Comparison of ENCODE assay signal across 26 mouse cellular contexts in the genomic region with DNA sequence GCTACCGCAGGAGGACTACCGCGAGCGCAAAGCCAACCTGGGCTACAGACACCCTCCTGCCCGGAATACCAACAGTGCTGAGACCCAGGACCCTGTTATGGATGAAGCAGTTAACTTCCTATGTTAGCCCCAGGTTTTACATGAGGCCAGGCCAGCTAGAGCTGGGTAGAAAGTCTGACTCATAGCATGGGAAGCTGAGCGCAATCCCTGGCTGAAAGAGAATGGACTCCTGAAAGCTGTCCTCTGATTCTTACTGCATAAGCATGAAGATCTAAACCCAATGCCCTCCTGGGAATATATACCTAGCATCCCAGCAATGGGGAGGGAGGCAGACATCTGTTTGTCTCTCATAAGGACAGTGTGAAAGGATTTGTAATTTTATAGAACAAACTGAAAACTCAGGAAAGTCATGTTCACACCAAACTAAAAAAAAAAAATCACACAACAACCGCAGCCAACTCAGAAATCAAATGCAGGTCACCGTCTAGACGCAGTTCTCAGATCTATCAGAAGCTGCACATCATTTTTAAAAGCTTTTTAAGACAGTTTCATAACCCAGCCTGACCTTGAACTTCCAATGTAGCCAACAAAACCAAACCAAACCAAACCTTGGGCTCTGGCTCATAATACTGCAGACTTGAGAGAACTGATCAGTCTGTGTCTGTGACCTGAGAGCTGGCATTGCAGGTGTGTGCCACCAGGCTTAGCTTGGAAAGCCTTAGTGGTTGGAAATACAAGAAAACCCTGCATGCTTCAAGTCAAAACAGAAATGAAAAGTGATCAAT. TPM values are rescaled to one million over a fixed set of nuclear protein-coding genes. Genes with fewer than 3 reads are reported as not detected.
A peak's percentile ranks its signal among the peaks of the same experiment; 100 is the strongest.
DNase-seq lines count a peak whose midpoint lies in the region; ATAC-seq lines count a peak whose summit lies in the region.
"Had no signal": no experiment of that assay in that cellular context is flagged by ENCODE, and none has a peak within 500 bp of the region (broad histone marks: within the 10 kb centered on the region; RNA-seq: fewer than 3 reads in every experiment).

No protein-coding gene starts in this region.

- no peak for DNase-seq in frontal cortex, postnatal 10 days (ENCODE audit: low spot score in 2 of 2)
- no peak for DNase-seq in midbrain, embryonic 10.5 days (ENCODE audit: low spot score)
- peak; percentile 42 for DNase-seq in brain, adult 2 months (ENCODE audit: low read depth, low spot score)
- no peak for DNase-seq in thymus, postnatal 36 days
- no peak for DNase-seq in frontal cortex, postnatal 25 days (ENCODE audit: low spot score in 2 of 2)
- DNase-seq: B cell, adult 2 months; gastrocnemius, postnatal 36 days; heart, postnatal 4 days; kidney, adult 9 months; kidney, postnatal 14 days; layer of hippocampus, postnatal 36 days; lung, postnatal 4 days; right cerebral cortex, adult 18-20 months; right cerebral cortex, postnatal 4 days; thymus, postnatal 4 days had no signal

- no peaks in the 10 kb centered on the region for H3K9me3 ChIP-seq in midbrain, embryonic 10.5 days (replicated peaks)
- H3K9me3 ChIP-seq in midbrain, embryonic 15.5 days = no peaks in the 10 kb centered on the region
- H3K9me3 ChIP-seq in neural tube, embryonic 14.5 days (ENCODE audit: control insufficient read depth, low read length) = no peaks in the 10 kb centered on the region
- H3K9me3 ChIP-seq: G1E; heart, embryonic 15.5 days; limb, embryonic 15.5 days; stomach, embryonic 15.5 days had no signal

- H3K9ac ChIP-seq in midbrain, embryonic 15.5 days = no peak overlapping the region
- 0 out of 2 replicates have a peak overlapping the region, but pooled peaks have one; percentile 21 for H3K9ac ChIP-seq in neural tube, embryonic 14.5 days (replicated peaks; ENCODE audit: low read depth, low read length)
- H3K9ac ChIP-seq: heart, embryonic 15.5 days; hindbrain, embryonic 14.5 days; limb, embryonic 15.5 days; stomach, embryonic 15.5 days had no signal

- peaks cover 33% of the 10 kb centered on the region for H3K4me1 ChIP-seq in midbrain, embryonic 10.5 days
- peaks cover 20% of the 10 kb centered on the region for H3K4me1 ChIP-seq in midbrain, embryonic 15.5 days
- peaks cover 29% of the 10 kb centered on the region for H3K4me1 ChIP-seq in neural tube, embryonic 14.5 days (ENCODE audit: control insufficient read depth, insufficient read depth, low read length)

- no peak overlapping the region for H3K4me3 ChIP-seq in midbrain, embryonic 10.5 days
- H3K4me3 ChIP-seq in midbrain, embryonic 15.5 days = no peak overlapping the region
- no peak overlapping the region for H3K4me3 ChIP-seq in neural tube, embryonic 14.5 days (ENCODE audit: low read depth, low read length)
- H3K4me3 ChIP-seq: heart, embryonic 15.5 days; limb, embryonic 15.5 days; stomach, embryonic 15.5 days had no signal

- no peak overlapping the region for H3K4me2 ChIP-seq in midbrain, embryonic 15.5 days
- no peak overlapping the region for H3K4me2 ChIP-seq in neural tube, embryonic 14.5 days (ENCODE audit: low read depth, low read length)
- H3K4me2 ChIP-seq: heart, embryonic 15.5 days; hindbrain, embryonic 14.5 days; limb, embryonic 15.5 days; stomach, embryonic 15.5 days had no signal

- peak; percentile 38; the same call in 1 of the 2 replicates for ATAC-seq in frontal cortex, adult (ENCODE audit: low TSS enrichment)
- ATAC-seq in midbrain, embryonic 15.5 days (replicated peaks) = no peak
- ATAC-seq in neural tube, embryonic 14.5 days (ENCODE audit: low read depth) = no peak
- ATAC-seq: forebrain, embryonic 14.5 days; inflammation-experienced regulatory T-cells, adult 6 months had no signal

- 93% methylated on average over 9 of the region's 9 CpGs for WGBS in midbrain, embryonic 10.5 days
- WGBS in midbrain, embryonic 15.5 days = 95% methylated on average over 9 of the region's 9 CpGs
- 90% methylated on average over 9 of the region's 9 CpGs for WGBS in neural tube, embryonic 14.5 days

- H3K27ac ChIP-seq in midbrain, embryonic 10.5 days (replicated peaks) = 0 out of 2 replicates have a peak overlapping the region, but pooled peaks have one; percentile 6
- H3K27ac ChIP-seq in midbrain, embryonic 15.5 days = no peak overlapping the region
- no peak overlapping the region for H3K27ac ChIP-seq in neural tube, embryonic 14.5 days (ENCODE audit: low read depth, low read length)
- H3K27ac ChIP-seq: heart, embryonic 15.5 days; hindbrain, embryonic 14.5 days; stomach, embryonic 15.5 days had no signal

- H3K27me3 ChIP-seq in midbrain, embryonic 10.5 days (ENCODE audit: low read depth, poor library complexity, severe bottlenecking) = no peaks in the 10 kb centered on the region
- H3K27me3 ChIP-seq in midbrain, embryonic 15.5 days (replicated peaks) = no peaks in the 10 kb centered on the region
- no peaks in the 10 kb centered on the region for H3K27me3 ChIP-seq in neural tube, embryonic 14.5 days (ENCODE audit: control insufficient read depth, insufficient read depth, low read length)
- H3K27me3 ChIP-seq: CH12.LX; heart, embryonic 15.5 days; limb, embryonic 15.5 days; stomach, embryonic 15.5 days had no signal

- no peaks in the 10 kb centered on the region for H3K36me3 ChIP-seq in midbrain, embryonic 10.5 days
- H3K36me3 ChIP-seq in midbrain, embryonic 15.5 days (replicated peaks) = no peaks in the 10 kb centered on the region
- no peaks in the 10 kb centered on the region for H3K36me3 ChIP-seq in neural tube, embryonic 14.5 days (ENCODE audit: control insufficient read depth, insufficient read depth, low read length)
- H3K36me3 ChIP-seq: G1E; heart, embryonic 15.5 days; limb, embryonic 15.5 days; stomach, embryonic 15.5 days had no signal

RNA-seq across cellular contexts. Expression of a gene that starts 19.3 kb away (rescaled TPM):
- 9.1 and 9.9 TPM in 2 replicates for polyA plus RNA-seq in midbrain, embryonic 10.5 days (2016; fragmentation: Nextera tagmentation; extraction: Ambion mirVana)
- 28.3 and 31.8 TPM in 2 replicates for polyA plus RNA-seq in midbrain, embryonic 15.5 days (2015; fragmentation: Nextera tagmentation; extraction: Ambion mirVana)
- polyA plus RNA-seq in neural tube, embryonic 14.5 days (2014; fragmentation: Nextera tagmentation; extraction: Ambion mirVana) = 22.6 and 31.5 TPM in 2 replicates
